Mouse (Mus musculus) intestine, embryonic 15.5 days (tissue): ENCODE measurements around the gene Prickle1. TPM values are rescaled to one million over a fixed set of nuclear protein-coding genes. Genes with fewer than 3 reads are reported as not detected.

Experiments
- polyA plus RNA-seq: library from polyadenylated mRNA; unstranded; fragments of >200 nt; fragmentation: Nextera tagmentation; extraction: Ambion mirVana; gene quantifications from 2 replicates; pipeline ENCODE4 v1.2.1, GENCODE M21; 2015

Gene Prickle1
- polyA plus RNA-seq, 1 experiment from 2014 or later = 23.7 TPM

Other genes with a start within 250 kb of the Prickle1 start
- 111 and 114 TPM in 2 replicates for gene Zcrb1, start 197.6 kb downstream of the Prickle1 start, polyA plus RNA-seq
- 36.1 and 38.5 TPM in 2 replicates for gene Pphln1, start 197.5 kb downstream of the Prickle1 start, polyA plus RNA-seq